Mouse (Mus musculus) embryonic facial prominence, embryonic 14.5 days (tissue): ENCODE measurements around the gene Ltbp3. TPM values are rescaled to one million over a fixed set of nuclear protein-coding genes. Genes with fewer than 3 reads are reported as not detected.

Experiments used
- ATAC-seq: fragments of 200-750 bp; cut with Nextera tagmentation; 2 replicates; pipeline ENCODE4 v1.8.0; 2017; ENCODE audit warnings: low read depth, moderate number of reproducible peaks, moderate TSS enrichment
- DNase-seq: peaks from one replicate; pipeline ENCODE4 v3.0.0-alpha.2; 2015; ENCODE audit warnings: low spot score
- H3K27ac ChIP-seq: fragments of 300-500 bp; sonication (generic); replicated peaks from 2 replicates; pipeline ENCODE4 v1.5.1; 2014; ENCODE audit warnings: low read depth, mild to moderate bottlenecking, low read length, moderate library complexity
- H3K27me3 ChIP-seq: fragments of 300-500 bp; sonication (generic); replicated peaks from 2 replicates; pipeline ENCODE4 v1.6.1; 2014; ENCODE audit warnings: low read length; ENCODE audit not compliant: control insufficient read depth, insufficient read depth
- H3K36me3 ChIP-seq: fragments of 300-500 bp; sonication (generic); 2 replicates; pipeline ENCODE4 v1.6.1; 2014; ENCODE audit warnings: low read length, mixed read lengths; ENCODE audit not compliant: control insufficient read depth, insufficient read depth
- H3K4me1 ChIP-seq: fragments of 300-500 bp; sonication (generic); 2 replicates; pipeline ENCODE4 v1.6.1; 2014; ENCODE audit warnings: antibody characterized with exemption, low read length; ENCODE audit not compliant: control insufficient read depth, insufficient read depth
- H3K4me2 ChIP-seq: fragments of 300-500 bp; sonication (generic); 2 replicates; pipeline ENCODE4 v1.6.1; 2014; ENCODE audit warnings: low read depth, mild to moderate bottlenecking, low read length, moderate library complexity, mixed read lengths
- H3K4me3 ChIP-seq: fragments of 300-500 bp; sonication (generic); 2 replicates; pipeline ENCODE4 v1.5.1; 2014; ENCODE audit warnings: low read depth, mild to moderate bottlenecking, low read length
- H3K9ac ChIP-seq: fragments of 300-500 bp; sonication (generic); 2 replicates; pipeline ENCODE4 v1.6.1; 2014; ENCODE audit warnings: low read depth, mild to moderate bottlenecking, low read length, moderate library complexity, mixed read lengths
- H3K9me3 ChIP-seq: fragments of 300-500 bp; sonication (generic); 2 replicates; pipeline ENCODE4 v1.6.1; 2016; ENCODE audit warnings: low read length; ENCODE audit not compliant: control insufficient read depth
- WGBS: fragments of 180-500 bp; shearing (Covaris S2); extraction: QIAGEN DNeasy Blood & Tissue Kit; methylation state at CpG from one replicate; pipeline ENCODE4 v1.1.7; 2014; 5-methylcytosine and 5-hydroxymethylcytosine counted together
- polyA plus RNA-seq: library from polyadenylated mRNA; unstranded; fragments of >200 nt; fragmentation: Nextera tagmentation; extraction: Ambion mirVana; gene quantifications from 2 replicates; pipeline ENCODE4 v1.2.1, GENCODE M21; 2014

The Ltbp3 gene
- polyA plus RNA-seq, 1 experiment from 2014 or later, result 68.0 TPM

GRCm38 (mm10) chr19:5778312-5778711, 37.6 kb downstream of the Ltbp3 start:
- Histone ChIP-seq H3K4me3 (no peak overlapping the region), H3K9me3 (no peaks in the 10 kb centered on the region), H3K4me1 (no peaks in the 10 kb centered on the region), H3K36me3 (no peaks in the 10 kb centered on the region), H3K27me3 (no peaks in the 10 kb centered on the region), H3K4me2 (no peak overlapping the region), H3K9ac (no peak overlapping the region), H3K27ac (no peak overlapping the region)
- no peak for ATAC-seq
- 51% methylated on average over 8 of the region's 8 CpGs for WGBS
- DNase-seq, result no peak

GRCm38 (mm10) chr19:5780203-5780602, 39.5 kb downstream of the Ltbp3 start:
- ATAC-seq (no peak), DNase-seq (no peak)
- Histone ChIP-seq H3K4me2 (no peak overlapping the region), H3K4me3 (no peak overlapping the region), H3K36me3 (no peaks in the 10 kb centered on the region), H3K9me3 (no peaks in the 10 kb centered on the region), H3K4me1 (no peaks in the 10 kb centered on the region), H3K27ac (no peak overlapping the region), H3K27me3 (no peaks in the 10 kb centered on the region), H3K9ac (no peak overlapping the region)
- WGBS, result 62% methylated on average over 7 of the region's 7 CpGs

GRCm38 (mm10) chr19:5781532-5781931, 40.8 kb downstream of the Ltbp3 start:
- Histone ChIP-seq H3K4me1 (no peaks in the 10 kb centered on the region), H3K9ac (no peak overlapping the region), H3K4me2 (no peak overlapping the region), H3K27me3 (no peaks in the 10 kb centered on the region), H3K9me3 (no peaks in the 10 kb centered on the region), H3K27ac (no peak overlapping the region), H3K4me3 (no peak overlapping the region), H3K36me3 (no peaks in the 10 kb centered on the region)
- no peak for DNase-seq
- 86% methylated on average over 6 of the region's 6 CpGs for WGBS
- ATAC-seq, result no peak

GRCm38 (mm10) chr19:5782121-5782520, 41.4 kb downstream of the Ltbp3 start:
- H3K36me3 ChIP-seq, result no peaks in the 10 kb centered on the region
- WGBS, result 100% methylated on average over 1 of the region's 1 CpGs
- DNase-seq, result no peak
- no peaks in the 10 kb centered on the region for H3K9me3 ChIP-seq
- H3K4me2 ChIP-seq, result no peak overlapping the region
- H3K27me3 ChIP-seq, result no peaks in the 10 kb centered on the region
- no peak overlapping the region for H3K9ac ChIP-seq
- 0 out of 2 replicates have a peak, but pooled peaks cover under 1% of the 10 kb centered on the region for H3K4me1 ChIP-seq
- no peak overlapping the region for H3K27ac ChIP-seq
- no peak for ATAC-seq
- H3K4me3 ChIP-seq, result no peak overlapping the region

GRCm38 (mm10) chr19:5784958-5785577, 44.4 kb downstream of the Ltbp3 start:
- WGBS, result 56% methylated on average over 10 of the region's 10 CpGs
- Histone ChIP-seq H3K4me3 (no peak overlapping the region), H3K27me3 (no peaks in the 10 kb centered on the region), H3K36me3 (no peaks in the 10 kb centered on the region), H3K9ac (no peak overlapping the region), H3K9me3 (no peaks in the 10 kb centered on the region), H3K27ac (no peak overlapping the region), H3K4me1 (0 out of 2 replicates have a peak, but pooled peaks cover 4% of the 10 kb centered on the region), H3K4me2 (no peak overlapping the region)
- ATAC-seq, result no peak
- DNase-seq, result no peak

GRCm38 (mm10) chr19:5786441-5787114, 45.9 kb downstream of the Ltbp3 start:
- Histone ChIP-seq H3K4me3 (no peak overlapping the region), H3K4me2 (no peak overlapping the region), H3K27ac (0 out of 2 replicates have a peak overlapping the region, but pooled peaks have one; percentile 5), H3K27me3 (no peaks in the 10 kb centered on the region), H3K9me3 (no peaks in the 10 kb centered on the region), H3K9ac (no peak overlapping the region), H3K4me1 (0 out of 2 replicates have a peak, but pooled peaks cover 4% of the 10 kb centered on the region), H3K36me3 (no peaks in the 10 kb centered on the region)
- DNase-seq (peak; percentile 85), ATAC-seq (peak; percentile 89)
- 8% methylated on average over 12 of the region's 12 CpGs for WGBS

GRCm38 (mm10) chr19:5787128-5787635, 46.5 kb downstream of the Ltbp3 start:
- H3K9ac ChIP-seq, result no peak overlapping the region
- WGBS, result 9% methylated on average over 8 of the region's 8 CpGs
- 0 out of 2 replicates have a peak, but pooled peaks cover 4% of the 10 kb centered on the region for H3K4me1 ChIP-seq
- H3K4me2 ChIP-seq, result no peak overlapping the region
- no peaks in the 10 kb centered on the region for H3K36me3 ChIP-seq
- H3K9me3 ChIP-seq, result no peaks in the 10 kb centered on the region
- H3K27ac ChIP-seq, result peak overlapping the region; percentile 68
- DNase-seq, result peak; percentile 90
- H3K27me3 ChIP-seq, result no peaks in the 10 kb centered on the region
- no peak overlapping the region for H3K4me3 ChIP-seq
- ATAC-seq, result peak; percentile 81

- Histone ChIP-seq H3K4me2 (no peak overlapping the region), H3K4me3 (no peak overlapping the region), H3K36me3 (no peaks in the 10 kb centered on the region), H3K9me3 (no peaks in the 10 kb centered on the region), H3K4me1 (0 out of 2 replicates have a peak, but pooled peaks cover 4% of the 10 kb centered on the region), H3K27ac (peak overlapping the region; percentile 68; the same call in 1 of the 2 replicates), H3K9ac (no peak overlapping the region), H3K27me3 (no peaks in the 10 kb centered on the region)
- DNase-seq (no peak), ATAC-seq (no peak)
- 87% methylated on average over 7 of the region's 7 CpGs for WGBS
Measured at GRCm38 (mm10) chr19:5787920-5788319, 47.2 kb downstream of the Ltbp3 start.
